Mouse (Mus musculus): ENCODE data around the gene Cutal.
A peak's percentile ranks its signal among the peaks of the same experiment; 100 is the strongest.

Cutal gene

DNA sequence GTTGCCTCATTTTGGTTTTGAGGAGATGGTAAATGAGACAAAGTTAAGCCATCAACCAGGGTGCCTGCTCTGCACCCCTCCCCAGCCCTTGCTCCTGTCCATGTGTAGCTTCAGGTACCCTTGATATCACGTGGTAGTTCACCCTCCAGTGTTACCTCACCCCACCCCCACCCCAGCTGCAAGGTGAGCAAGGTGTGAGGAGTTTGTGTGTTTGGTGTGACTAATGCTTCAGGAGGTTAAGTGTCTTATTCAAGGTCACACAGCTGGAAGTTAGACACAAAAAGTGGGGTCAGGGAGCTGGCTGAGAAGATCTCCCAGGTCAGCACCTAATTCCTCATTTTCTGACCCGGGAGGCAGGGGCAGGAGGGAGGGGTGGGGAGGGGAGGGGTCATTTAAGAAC lies 48.5 kb downstream of the Cutal start:
- DNase-seq: no peak

DNA sequence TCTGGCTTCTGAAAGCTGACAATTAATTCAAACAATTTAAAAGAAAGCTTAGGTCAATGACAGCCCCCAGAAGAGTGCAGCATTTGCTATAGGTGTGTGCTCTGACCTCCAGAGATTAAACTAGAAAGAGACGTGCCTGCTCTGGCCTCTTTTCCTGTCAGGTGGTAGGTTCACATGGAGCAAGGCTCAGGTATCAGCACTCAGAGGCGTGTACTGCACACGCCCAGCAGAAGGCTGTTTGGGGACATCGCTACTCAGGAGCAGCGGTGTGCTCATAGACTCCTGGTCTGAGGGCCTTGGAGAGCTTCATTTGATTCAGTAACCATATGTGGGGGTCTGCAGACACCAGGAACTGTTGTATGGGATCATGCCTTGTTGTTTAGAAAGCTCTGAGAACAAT lies 53.1 kb downstream of the Cutal start:
- no peak for DNase-seq

DNA sequence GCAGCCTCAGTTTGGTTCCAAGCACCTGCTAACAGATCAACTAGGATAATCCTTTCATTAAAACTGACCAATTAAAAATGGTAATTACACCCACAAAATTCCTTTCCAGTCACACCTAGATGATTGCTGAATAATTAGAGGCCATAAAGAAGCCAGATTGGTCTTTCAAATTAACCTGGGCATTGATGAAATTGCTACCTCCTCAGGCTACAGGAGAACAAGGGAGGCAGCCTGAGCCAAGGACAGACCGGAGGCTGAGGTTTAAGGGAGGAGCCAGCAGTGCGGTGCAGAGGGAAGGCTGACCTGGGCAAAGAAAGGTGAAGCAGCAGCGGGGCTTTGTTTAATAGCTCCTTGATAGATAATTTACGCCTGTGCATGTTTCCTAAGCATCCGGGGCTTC lies 63.3 kb downstream of the Cutal start:
- DNase-seq: no peak

DNA sequence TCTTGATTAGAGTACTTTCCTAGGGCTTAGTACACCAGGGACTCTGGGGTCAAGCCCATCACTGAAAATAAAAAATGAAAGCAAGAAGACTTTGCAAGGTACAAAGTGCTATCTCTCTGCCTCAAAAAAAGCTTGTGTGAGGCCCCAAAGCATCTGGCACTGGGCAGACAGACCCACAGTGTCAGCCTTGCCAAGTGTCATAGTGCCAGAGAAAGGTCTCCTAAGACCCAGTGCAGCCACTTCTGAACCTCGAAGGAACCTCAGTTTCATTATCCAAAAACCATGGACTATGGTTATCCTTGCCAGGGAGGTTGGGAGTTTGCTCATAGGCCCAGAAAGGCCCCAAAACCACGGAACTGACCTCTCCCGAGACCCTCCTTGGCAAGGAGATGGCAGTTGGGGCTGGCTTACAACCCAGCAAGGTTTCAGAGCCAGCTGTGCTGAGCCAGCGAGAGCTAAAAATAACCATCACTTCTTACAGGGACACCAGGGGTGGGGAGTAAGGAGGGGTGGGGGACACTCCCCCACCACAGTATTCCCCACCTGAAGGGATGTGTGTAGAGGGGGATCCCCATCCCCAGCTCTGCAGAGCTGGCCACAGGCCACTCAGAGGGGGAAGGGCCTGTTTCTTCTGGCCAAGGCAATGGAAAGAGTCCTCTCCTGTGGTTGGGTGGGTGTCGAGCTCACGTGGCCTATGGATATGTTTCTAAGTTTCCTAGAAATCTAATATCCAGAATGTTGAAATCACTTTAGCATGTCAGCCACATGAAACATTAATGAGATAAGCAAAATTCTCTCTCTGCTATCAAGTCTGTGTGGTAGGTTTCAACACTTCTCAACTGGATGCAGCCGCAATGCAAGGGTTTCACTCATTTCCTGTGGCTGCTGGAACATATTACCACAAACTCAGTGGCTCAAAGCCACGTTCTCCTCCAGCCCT lies 64.3 kb downstream of the Cutal start:
- peak in 1 of 2 experiments; percentile 36 for DNase-seq

DNA sequence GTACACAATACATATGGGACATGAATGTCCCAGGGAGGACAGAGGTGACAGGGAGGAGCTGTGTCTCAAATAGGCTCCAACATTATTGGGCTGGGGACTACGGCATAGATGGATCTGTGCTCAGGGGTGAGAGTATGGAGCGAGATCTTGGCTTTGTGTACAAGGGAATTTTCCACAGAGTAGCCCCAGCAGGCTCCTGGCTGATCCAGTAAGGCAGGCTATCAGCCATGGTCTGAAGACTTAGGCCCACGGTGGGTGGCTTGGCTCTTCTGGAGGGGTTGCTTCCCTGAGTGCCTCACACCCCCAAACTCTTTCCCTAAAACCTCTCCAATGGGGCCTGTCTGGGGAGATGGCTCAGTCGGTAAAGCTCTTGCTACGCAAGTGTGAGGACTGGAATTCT lies 66.0 kb downstream of the Cutal start:
- peak; percentile 64 to 71 for DNase-seq

DNA sequence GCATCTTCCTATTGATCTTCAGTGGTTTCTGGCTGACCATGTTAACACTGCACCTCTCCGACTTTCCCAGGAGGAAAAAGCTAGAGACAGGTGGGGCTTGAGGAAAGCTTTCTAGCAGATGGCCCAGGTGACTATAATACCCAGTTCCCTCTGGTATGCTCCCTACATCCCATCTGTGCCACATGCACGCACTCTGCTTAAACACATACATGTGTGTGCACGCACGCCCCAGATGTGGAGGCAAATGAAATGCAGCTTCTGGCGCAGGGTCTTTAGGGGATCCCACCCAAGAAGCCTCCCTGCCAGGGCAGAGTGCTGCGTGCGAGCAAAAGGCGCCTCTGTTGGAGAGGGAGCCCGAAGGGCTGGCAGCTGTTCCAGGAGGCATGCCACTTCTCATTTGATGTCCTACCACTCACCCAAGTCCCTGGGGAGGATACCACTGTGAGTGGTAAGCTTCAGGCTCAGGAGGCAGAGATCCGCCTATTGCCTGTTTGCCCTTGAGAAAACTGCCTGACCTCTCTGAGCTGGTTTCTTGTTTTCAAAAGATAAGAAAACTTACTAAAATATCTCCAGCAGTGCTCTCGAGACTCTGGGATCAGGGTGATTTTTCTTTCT lies 67.0 kb downstream of the Cutal start:
- DNase-seq: no peak

All from cerebellum, postnatal 14 days (tissue).